9 mouse cellular contexts compared by ENCODE assay signal in the genomic region with DNA sequence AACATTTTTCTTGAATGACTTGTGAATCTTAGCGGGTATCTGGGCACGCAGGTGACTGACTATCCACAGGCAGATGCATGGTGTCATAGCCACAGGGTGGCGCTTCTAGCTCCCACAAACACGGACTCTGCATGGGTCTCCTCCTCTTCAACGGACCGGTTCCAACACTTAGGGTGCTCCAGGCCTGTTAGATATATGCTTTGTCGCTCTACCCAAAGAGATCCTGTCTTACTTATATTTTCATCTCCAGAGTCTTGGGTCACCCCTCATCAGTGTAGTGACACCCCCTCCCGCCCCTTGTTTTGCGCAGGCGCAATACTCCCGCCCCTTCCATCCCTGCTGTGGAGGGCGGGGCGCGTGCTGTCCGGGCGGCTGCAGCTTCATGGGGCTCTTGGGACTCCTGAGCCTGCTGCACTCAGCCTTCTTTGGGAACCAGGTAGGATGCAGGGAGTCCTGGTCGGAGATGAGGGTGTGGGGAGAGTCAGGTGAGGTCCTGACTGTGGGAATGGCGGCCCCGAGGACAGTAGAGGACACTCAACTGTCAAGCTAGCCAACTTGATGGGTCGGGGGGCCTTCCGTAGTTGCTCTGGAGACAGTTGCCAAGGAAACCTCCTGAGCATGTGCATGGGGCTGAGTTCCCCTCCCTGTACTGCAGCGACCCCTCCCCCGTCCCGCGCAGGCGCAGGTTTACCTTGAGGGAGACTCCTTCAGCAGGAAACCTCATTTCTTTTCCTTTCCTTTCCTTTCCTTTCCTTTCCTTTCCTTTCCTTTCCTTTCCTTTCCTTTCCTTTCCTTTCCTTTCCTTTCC. TPM values are rescaled to one million over a fixed set of nuclear protein-coding genes. Genes with fewer than 3 reads are reported as not detected.
DNase-seq lines count a peak whose midpoint lies in the region; ATAC-seq and TF ChIP-seq lines count a peak whose summit lies in the region.
"Had no signal": no experiment of that assay in that cellular context is flagged by ENCODE, and none has a peak within 500 bp of the region (broad histone marks: within the 10 kb centered on the region; RNA-seq: fewer than 3 reads in every experiment).

Gene Apc2 (plus strand): TSS at position 360 of the 808 bp plus-strand sequence.

- 1% methylated on average over 26 of the region's 26 CpGs for WGBS in hindbrain, embryonic 10.5 days
- under 1% methylated on average over 26 of the region's 26 CpGs for WGBS in lung, embryonic 15.5 days
- 9% methylated on average over 26 of the region's 26 CpGs for WGBS in thymus, adult 2 months

- H3K27me3 ChIP-seq in hindbrain, embryonic 10.5 days (ENCODE audit: insufficient read depth, poor library complexity, severe bottlenecking): peaks cover 43% of the 10 kb centered on the region
- H3K27me3 ChIP-seq in lung, embryonic 15.5 days: peaks cover 45% of the 10 kb centered on the region
- peaks cover 10% of the 10 kb centered on the region; the same call in 1 of the 2 replicates for H3K27me3 ChIP-seq in thymus, adult 2 months (ENCODE audit: control insufficient read depth, insufficient read depth, low read length)

- H3K4me1 ChIP-seq in hindbrain, embryonic 10.5 days (replicated peaks): peaks cover 84% of the 10 kb centered on the region
- H3K4me1 ChIP-seq in lung, embryonic 15.5 days: peaks cover 27% of the 10 kb centered on the region
- H3K4me1 ChIP-seq in thymus, adult 2 months (replicated peaks; ENCODE audit: control insufficient read depth, insufficient read depth, low read length): peaks cover 17% of the 10 kb centered on the region

- H3K4me2 ChIP-seq in lung, embryonic 15.5 days: peak within 1 kb of the TSS; percentile 63

- H3K9me3 ChIP-seq in hindbrain, embryonic 10.5 days: no peaks in the 10 kb centered on the region
- H3K9me3 ChIP-seq in lung, embryonic 15.5 days: no peaks in the 10 kb centered on the region

- peak within 1 kb of the TSS; percentile 30 for H3K9ac ChIP-seq in lung, embryonic 15.5 days

- ATAC-seq in frontal cortex, adult (ENCODE audit: low TSS enrichment): peak; percentile 42
- peak; percentile 15; the same call in 1 of the 2 replicates for ATAC-seq in lung, embryonic 15.5 days (ENCODE audit: borderline replicate concordance, extremely low read depth, low FRiP score, low TSS enrichment)

- DNase-seq in MEL-GATA-1-ER (ENCODE audit: extremely low read depth, low read depth): peak; percentile 63
- DNase-seq in cerebellum, adult 9-10 months: peak; percentile 88
- peak; percentile 87 for DNase-seq in hindbrain, embryonic 10.5 days (ENCODE audit: low spot score)
- peak; percentile 69 for DNase-seq in layer of hippocampus, adult 9-10 months (ENCODE audit: low spot score)
- DNase-seq in ovary, adult 18-20 months (ENCODE audit: low spot score): peak; percentile 39
- peak; percentile 70 for DNase-seq in thymus, adult 2 months

- H3K4me3 ChIP-seq in hindbrain, embryonic 10.5 days: peak within 1 kb of the TSS; percentile 88
- H3K4me3 ChIP-seq in lung, embryonic 15.5 days: peak within 1 kb of the TSS; percentile 34
- peak within 1 kb of the TSS; percentile 35 for H3K4me3 ChIP-seq in thymus, adult 2 months (ENCODE audit: control insufficient read depth, insufficient read depth, low read length)

- peaks cover 21% of the 10 kb centered on the region for H3K36me3 ChIP-seq in hindbrain, embryonic 10.5 days
- peaks cover 14% of the 10 kb centered on the region for H3K36me3 ChIP-seq in lung, embryonic 15.5 days
- H3K36me3 ChIP-seq in thymus, adult 2 months (ENCODE audit: control insufficient read depth, insufficient read depth, low read length): peaks cover 14% of the 10 kb centered on the region

- peak within 1 kb of the TSS; percentile 96 for H3K27ac ChIP-seq in hindbrain, embryonic 10.5 days
- H3K27ac ChIP-seq in lung, embryonic 15.5 days: no peak within 1 kb of the TSS
- no peak within 1 kb of the TSS for H3K27ac ChIP-seq in thymus, adult 2 months (ENCODE audit: control insufficient read depth, insufficient read depth, low read length)
- H3K27ac ChIP-seq: macrophage had no signal

- TF ChIP-seq POLR2A in thymus, adult 2 months (IDR thresholded peaks at IDR 0.05; ENCODE audit: control insufficient read depth, extremely low read depth, insufficient read depth, low read length, poor library complexity): no peak; the same call in 1 of the 2 replicates

- TF ChIP-seq CTCF in thymus, adult 2 months (IDR thresholded peaks at IDR 0.05; ENCODE audit: borderline replicate concordance, control insufficient read depth, extremely low read depth, insufficient read depth, low read length, poor library complexity): peak; percentile 69; the same call in 1 of the 2 replicates

RNA-seq across cellular contexts. Expression of gene Apc2, which starts in this region (rescaled TPM):
- polyA plus RNA-seq in hindbrain, embryonic 10.5 days (2016; fragmentation: Nextera tagmentation; extraction: Ambion mirVana): 30.4 and 86.1 TPM in 2 replicates
- polyA plus RNA-seq in lung, embryonic 15.5 days (2015; fragmentation: Nextera tagmentation; extraction: Ambion mirVana): 0.59 and 1.3 TPM in 2 replicates
- polyA plus RNA-seq in thymus, adult 2 months (2012; rRNA removed): 0.40 and 0.57 TPM in 2 replicates

Comparison
In these comparisons a context has a peak if more than half of its experiments do, and no peak if none do; other contexts are left out.
1. RNA of gene Apc2 (polyA plus RNA-seq): 30.4 to 86.1 TPM in hindbrain, embryonic 10.5 days; 0.59 to 1.3 TPM in lung, embryonic 15.5 days and 0.40 to 0.57 TPM in thymus, adult 2 months; every median in the first group is over 10 times any median in the second.
2. Peak in DNase-seq and H3K4me3 ChIP-seq in thymus, adult 2 months; RNA of the gene not detected or under 1 TPM.
3. H3K4me3 ChIP-seq: peak in every context shown above with its lines; median percentile 88 in hindbrain, embryonic 10.5 days; 35 in thymus, adult 2 months; 34 in lung, embryonic 15.5 days.
4. Peak in every context shown above with its lines, with median percentiles within 50 percentile points of each other: DNase-seq.